Mouse (Mus musculus): ENCODE measurements at regions not wholly inside any gene's neighbourhood (a gene's known extent, or its start where the extent isn't known, plus 50 kb on each side); places are given as distances from the start of the nearest gene placed in this dataset.

GRCm38 (mm10) chr13:46140006-46140405, 133.5 kb upstream of the Stmnd1 start:
- H3K4me3 ChIP-seq (ENCODE audit: low read depth, low read length) = no peak overlapping the region
- no peaks in the 10 kb centered on the region for H3K36me3 ChIP-seq (ENCODE audit: control insufficient read depth, insufficient read depth, low read length, poor library complexity, severe bottlenecking)
- H3K9me3 ChIP-seq (replicated peaks; ENCODE audit: control insufficient read depth, insufficient read depth, low read length, poor library complexity, severe bottlenecking) = no peaks in the 10 kb centered on the region
- H3K27me3 ChIP-seq (ENCODE audit: control insufficient read depth, insufficient read depth, low read length, poor library complexity, severe bottlenecking) = no peaks in the 10 kb centered on the region
- no peak for TF ChIP-seq POLR2A (IDR thresholded peaks at IDR 0.05; ENCODE audit: insufficient read depth, low read length)
- no peak for TF ChIP-seq EP300 (IDR thresholded peaks at IDR 0.05; ENCODE audit: insufficient read depth, low read depth, low read length)
- TF ChIP-seq CTCF (IDR thresholded peaks at IDR 0.05; ENCODE audit: low read depth, low read length) = no peak
- H3K4me1 ChIP-seq (ENCODE audit: control insufficient read depth, insufficient read depth, low read length) = no peaks in the 10 kb centered on the region
- H3K27ac ChIP-seq (ENCODE audit: insufficient read depth, low read length) = no peak overlapping the region
- H3K9ac ChIP-seq (ENCODE audit: low read depth, poor library complexity, severe bottlenecking) = no peak overlapping the region

- Histone ChIP-seq H3K4me1 (ENCODE audit: control insufficient read depth, insufficient read depth, low read length) (no peaks in the 10 kb centered on the region), H3K27ac (ENCODE audit: insufficient read depth, low read length) (no peak overlapping the region), H3K9ac (ENCODE audit: low read depth, poor library complexity, severe bottlenecking) (no peak overlapping the region), H3K27me3 (ENCODE audit: control insufficient read depth, insufficient read depth, low read length, poor library complexity, severe bottlenecking) (no peaks in the 10 kb centered on the region), H3K9me3 (replicated peaks; ENCODE audit: control insufficient read depth, insufficient read depth, low read length, poor library complexity, severe bottlenecking) (no peaks in the 10 kb centered on the region), H3K36me3 (ENCODE audit: control insufficient read depth, insufficient read depth, low read length, poor library complexity, severe bottlenecking) (no peaks in the 10 kb centered on the region), H3K4me3 (ENCODE audit: low read depth, low read length) (no peak overlapping the region)
- TF ChIP-seq POLR2A (IDR thresholded peaks at IDR 0.05; ENCODE audit: insufficient read depth, low read length) (no peak), CTCF (IDR thresholded peaks at IDR 0.05; ENCODE audit: low read depth, low read length) (no peak), EP300 (IDR thresholded peaks at IDR 0.05; ENCODE audit: insufficient read depth, low read depth, low read length) (no peak)
Measured at GRCm38 (mm10) chr13:46139251-46139650, 134.3 kb upstream of the Stmnd1 start.

- Histone ChIP-seq H3K9me3 (replicated peaks; ENCODE audit: control insufficient read depth, insufficient read depth, low read length, poor library complexity, severe bottlenecking) (no peaks in the 10 kb centered on the region), H3K4me1 (ENCODE audit: control insufficient read depth, insufficient read depth, low read length) (no peaks in the 10 kb centered on the region), H3K9ac (ENCODE audit: low read depth, poor library complexity, severe bottlenecking) (no peak overlapping the region), H3K27me3 (ENCODE audit: control insufficient read depth, insufficient read depth, low read length, poor library complexity, severe bottlenecking) (no peaks in the 10 kb centered on the region), H3K27ac (ENCODE audit: insufficient read depth, low read length) (no peak overlapping the region), H3K36me3 (ENCODE audit: control insufficient read depth, insufficient read depth, low read length, poor library complexity, severe bottlenecking) (no peaks in the 10 kb centered on the region), H3K4me3 (ENCODE audit: low read depth, low read length) (no peak overlapping the region)
- TF ChIP-seq CTCF (IDR thresholded peaks at IDR 0.05; ENCODE audit: low read depth, low read length) (no peak), POLR2A (IDR thresholded peaks at IDR 0.05; ENCODE audit: insufficient read depth, low read length) (no peak), EP300 (IDR thresholded peaks at IDR 0.05; ENCODE audit: insufficient read depth, low read depth, low read length) (no peak)
Measured at GRCm38 (mm10) chr13:46135411-46135810, 138.1 kb upstream of the Stmnd1 start.

- no peaks in the 10 kb centered on the region for H3K9me3 ChIP-seq (replicated peaks; ENCODE audit: control insufficient read depth, insufficient read depth, low read length, poor library complexity, severe bottlenecking)
- no peaks in the 10 kb centered on the region for H3K36me3 ChIP-seq (ENCODE audit: control insufficient read depth, insufficient read depth, low read length, poor library complexity, severe bottlenecking)
- TF ChIP-seq POLR2A (IDR thresholded peaks at IDR 0.05; ENCODE audit: insufficient read depth, low read length) (no peak), CTCF (IDR thresholded peaks at IDR 0.05; ENCODE audit: low read depth, low read length) (no peak), EP300 (IDR thresholded peaks at IDR 0.05; ENCODE audit: insufficient read depth, low read depth, low read length) (no peak)
- no peak overlapping the region for H3K27ac ChIP-seq (ENCODE audit: insufficient read depth, low read length)
- no peak overlapping the region for H3K9ac ChIP-seq (ENCODE audit: low read depth, poor library complexity, severe bottlenecking)
- no peaks in the 10 kb centered on the region for H3K4me1 ChIP-seq (ENCODE audit: control insufficient read depth, insufficient read depth, low read length)
- no peak overlapping the region for H3K4me3 ChIP-seq (ENCODE audit: low read depth, low read length)
- no peaks in the 10 kb centered on the region for H3K27me3 ChIP-seq (ENCODE audit: control insufficient read depth, insufficient read depth, low read length, poor library complexity, severe bottlenecking)
Measured at GRCm38 (mm10) chr13:46129236-46129855, 144.2 kb upstream of the Stmnd1 start.

- Histone ChIP-seq H3K9me3 (replicated peaks; ENCODE audit: control insufficient read depth, insufficient read depth, low read length, poor library complexity, severe bottlenecking) (no peaks in the 10 kb centered on the region), H3K27ac (ENCODE audit: insufficient read depth, low read length) (no peak overlapping the region), H3K9ac (ENCODE audit: low read depth, poor library complexity, severe bottlenecking) (no peak overlapping the region), H3K36me3 (ENCODE audit: control insufficient read depth, insufficient read depth, low read length, poor library complexity, severe bottlenecking) (no peaks in the 10 kb centered on the region), H3K4me3 (ENCODE audit: low read depth, low read length) (no peak overlapping the region), H3K27me3 (ENCODE audit: control insufficient read depth, insufficient read depth, low read length, poor library complexity, severe bottlenecking) (no peaks in the 10 kb centered on the region), H3K4me1 (ENCODE audit: control insufficient read depth, insufficient read depth, low read length) (no peaks in the 10 kb centered on the region)
- no peak for TF ChIP-seq POLR2A (IDR thresholded peaks at IDR 0.05; ENCODE audit: insufficient read depth, low read length)
- no peak for TF ChIP-seq EP300 (IDR thresholded peaks at IDR 0.05; ENCODE audit: insufficient read depth, low read depth, low read length)
- TF ChIP-seq CTCF (IDR thresholded peaks at IDR 0.05; ENCODE audit: low read depth, low read length) = no peak
Measured at GRCm38 (mm10) chr13:46123446-46123845, 150.1 kb upstream of the Stmnd1 start.

- no peak overlapping the region for H3K9ac ChIP-seq (ENCODE audit: low read depth, poor library complexity, severe bottlenecking)
- H3K9me3 ChIP-seq (replicated peaks; ENCODE audit: control insufficient read depth, insufficient read depth, low read length, poor library complexity, severe bottlenecking) = no peaks in the 10 kb centered on the region
- H3K4me3 ChIP-seq (ENCODE audit: low read depth, low read length) = no peak overlapping the region
- no peak overlapping the region for H3K27ac ChIP-seq (ENCODE audit: insufficient read depth, low read length)
- no peaks in the 10 kb centered on the region for H3K36me3 ChIP-seq (ENCODE audit: control insufficient read depth, insufficient read depth, low read length, poor library complexity, severe bottlenecking)
- H3K4me1 ChIP-seq (ENCODE audit: control insufficient read depth, insufficient read depth, low read length) = no peaks in the 10 kb centered on the region
- no peak for TF ChIP-seq POLR2A (IDR thresholded peaks at IDR 0.05; ENCODE audit: insufficient read depth, low read length)
- TF ChIP-seq EP300 (IDR thresholded peaks at IDR 0.05; ENCODE audit: insufficient read depth, low read depth, low read length) = no peak
- TF ChIP-seq CTCF (IDR thresholded peaks at IDR 0.05; ENCODE audit: low read depth, low read length) = no peak
- no peaks in the 10 kb centered on the region for H3K27me3 ChIP-seq (ENCODE audit: control insufficient read depth, insufficient read depth, low read length, poor library complexity, severe bottlenecking)
Measured at GRCm38 (mm10) chr13:46116576-46116975, 151.8 kb upstream of the Atxn1 start.

Data from ES-Bruce4 (cell line).